Mouse (Mus musculus): ENCODE measurements around the gene C2cd2l.
A peak's percentile ranks its signal among the peaks of the same experiment; 100 is the strongest.
"Not testable (repeated sequence)": the region's sequence is repeated elsewhere in the genome, so short reads cannot be mapped to it uniquely, and the experiment has no call there.

Gene C2cd2l

GRCm38 (mm10) chr9:44336093-44336406, 16.0 kb upstream of the C2cd2l start:
- DNase-seq (ENCODE audit: low read depth) = no peak

GRCm38 (mm10) chr9:44335331-44336092, 15.4 kb upstream of the C2cd2l start:
- no peak for DNase-seq (ENCODE audit: low read depth)

GRCm38 (mm10) chr9:44334396-44335330, 14.6 kb upstream of the C2cd2l start, which contains the start of gene H2afx:
H2afx (plus strand) TSS chr9:44334694.
- DNase-seq (ENCODE audit: low read depth) = peak; percentile 100

GRCm38 (mm10) chr9:44332918-44333638, 13.0 kb upstream of the C2cd2l start:
- DNase-seq (ENCODE audit: low read depth) = no peak

GRCm38 (mm10) chr9:44330736-44331135, 10.7 kb upstream of the C2cd2l start:
- DNase-seq (ENCODE audit: low read depth) = no peak

- DNase-seq (ENCODE audit: low read depth) = no peak
These were observed 7.8 kb upstream of the C2cd2l start for GRCm38 (mm10) chr9:44327926-44328325.

GRCm38 (mm10) chr9:44327064-44327711, 7.1 kb upstream of the C2cd2l start:
- no peak for DNase-seq (ENCODE audit: low read depth)

GRCm38 (mm10) chr9:44326371-44327063, 6.4 kb upstream of the C2cd2l start:
- DNase-seq (ENCODE audit: low read depth) = peak; percentile 79

GRCm38 (mm10) chr9:44325768-44326370, 5.8 kb upstream of the C2cd2l start, which contains the start of gene Dpagt1:
Dpagt1 (plus strand) TSS chr9:44326019.
- no peak for DNase-seq (ENCODE audit: low read depth)

GRCm38 (mm10) chr9:44325032-44325767, 5.1 kb upstream of the C2cd2l start:
- DNase-seq (ENCODE audit: low read depth) = not testable (repeated sequence)

GRCm38 (mm10) chr9:44324147-44324546, 4.1 kb upstream of the C2cd2l start:
- DNase-seq (ENCODE audit: low read depth) = no peak

- not testable (repeated sequence) for DNase-seq (ENCODE audit: low read depth)
These were observed 3.6 kb upstream of the C2cd2l start for GRCm38 (mm10) chr9:44323656-44324055.

- DNase-seq (ENCODE audit: low read depth) = no peak
These were observed 681 bp upstream of the C2cd2l start for GRCm38 (mm10) chr9:44320799-44321133.

GRCm38 (mm10) chr9:44319105-44319886, 789 bp downstream of the C2cd2l start:
- no peak for DNase-seq (ENCODE audit: low read depth)

- DNase-seq (ENCODE audit: low read depth) = no peak
These were observed 1.3 kb downstream of the C2cd2l start for GRCm38 (mm10) chr9:44318826-44319095.

- no peak for DNase-seq (ENCODE audit: low read depth)
These were observed 1.8 kb downstream of the C2cd2l start for GRCm38 (mm10) chr9:44318076-44318825.

- no peak for DNase-seq (ENCODE audit: low read depth)
These were observed 2.6 kb downstream of the C2cd2l start for GRCm38 (mm10) chr9:44317452-44317851.

- no peak for DNase-seq (ENCODE audit: low read depth)
These were observed 5.2 kb downstream of the C2cd2l start for GRCm38 (mm10) chr9:44314910-44315309.

GRCm38 (mm10) chr9:44314257-44314547, 5.9 kb downstream of the C2cd2l start:
- no peak for DNase-seq (ENCODE audit: low read depth)

Measured in c-Kit-positive CD71-positive TER-119-negative erythroid progenitor cells, embryonic 14.5 days (primary cell).